Mouse (Mus musculus) kidney, postnatal 25 days (tissue): ENCODE results near the gene Schip1.
A peak's percentile ranks its signal among the peaks of the same experiment; 100 is the strongest.

Source experiments
- DNase-seq, 2 experiments: peaks; one replicate each; pipeline ENCODE4 v3.0.0; 2021; ENCODE audit warnings: mixed read lengths in 2 of 2

Schip1 gene

GRCm38 (mm10) chr3:68479266-68479665 lies 414.7 kb downstream of the Schip1 start:
- DNase-seq = no peak

- no peak for DNase-seq
Measured at GRCm38 (mm10) chr3:68483517-68483916, 418.9 kb downstream of the Schip1 start.

- DNase-seq = no peak
Measured at GRCm38 (mm10) chr3:68484021-68484420, 419.4 kb downstream of the Schip1 start.

- DNase-seq = no peak
Measured at GRCm38 (mm10) chr3:68484561-68484960, 420.0 kb downstream of the Schip1 start.

GRCm38 (mm10) chr3:68487621-68488020 lies 423.0 kb downstream of the Schip1 start:
- no peak for DNase-seq

- no peak for DNase-seq
Measured at GRCm38 (mm10) chr3:68488316-68488715, 423.7 kb downstream of the Schip1 start.

GRCm38 (mm10) chr3:68491516-68491915 lies 426.9 kb downstream of the Schip1 start:
- DNase-seq = no peak

GRCm38 (mm10) chr3:68492066-68492465 lies 427.5 kb downstream of the Schip1 start:
- DNase-seq = no peak

- peak; percentile 45 to 80 for DNase-seq
Measured at GRCm38 (mm10) chr3:68492513-68492912, 427.9 kb downstream of the Schip1 start.

GRCm38 (mm10) chr3:68493170-68493585 lies 428.6 kb downstream of the Schip1 start:
- DNase-seq = peak; percentile 70 to 88

GRCm38 (mm10) chr3:68493586-68494295 lies 429.1 kb downstream of the Schip1 start:
- DNase-seq = peak; percentile 87 to 93

- peak; percentile 35 to 61 for DNase-seq
Measured at GRCm38 (mm10) chr3:68494296-68495095, 429.9 kb downstream of the Schip1 start.

- peak; percentile 63 to 78 for DNase-seq
Measured at GRCm38 (mm10) chr3:68495096-68495735, 430.6 kb downstream of the Schip1 start.

GRCm38 (mm10) chr3:68495736-68496242 lies 431.2 kb downstream of the Schip1 start:
- DNase-seq = peak in 1 of 2 experiments; percentile 55

GRCm38 (mm10) chr3:68496513-68496912 lies 431.9 kb downstream of the Schip1 start:
- no peak for DNase-seq

GRCm38 (mm10) chr3:68499532-68500152 lies 435.0 kb downstream of the Schip1 start:
- no peak for DNase-seq

- no peak for DNase-seq
Measured at GRCm38 (mm10) chr3:68504838-68505237, 440.2 kb downstream of the Schip1 start.

GRCm38 (mm10) chr3:68506769-68507318 lies 442.2 kb downstream of the Schip1 start:
- DNase-seq = peak; percentile 59 to 63

GRCm38 (mm10) chr3:68508629-68509028 lies 444.0 kb downstream of the Schip1 start:
- DNase-seq = peak; percentile 71 to 86

- DNase-seq = peak in 1 of 2 experiments; percentile 22
Measured at GRCm38 (mm10) chr3:68510872-68511271, 446.3 kb downstream of the Schip1 start.

- DNase-seq = peak in 1 of 2 experiments; percentile 63
Measured at GRCm38 (mm10) chr3:68511744-68512143, 447.1 kb downstream of the Schip1 start.

GRCm38 (mm10) chr3:68512327-68512726 lies 447.7 kb downstream of the Schip1 start:
- DNase-seq = peak in 1 of 2 experiments; percentile 30
